Mouse (Mus musculus): ENCODE measurements around the gene Slc9a6. TPM values are rescaled to one million over a fixed set of nuclear protein-coding genes. Genes with fewer than 3 reads are reported as not detected.
A peak's percentile ranks its signal among the peaks of the same experiment; 100 is the strongest.

Gene Slc9a6
- total and polyA plus RNA-seq, 3 experiments, result 11.4 to 12.6 TPM; not detected in 1

GRCm38 (mm10) chrX:56636185-56636584, 26.6 kb downstream of the Slc9a6 start:
- no peaks in the 10 kb centered on the region for H3K36me3 ChIP-seq (ENCODE audit: control insufficient read depth in 1 of 2, insufficient read depth in 2 of 2, low read length in 2 of 2)
- no peak overlapping the region for H3K9ac ChIP-seq (ENCODE audit: control insufficient read depth, low read depth, low read length, poor library complexity, severe bottlenecking)

GRCm38 (mm10) chrX:56640066-56640465, 30.5 kb downstream of the Slc9a6 start:
- DNase-seq (ENCODE audit: low read depth, low spot score), result no peak
- no peak for TF ChIP-seq TAL1 (IDR thresholded peaks at IDR 0.05; ENCODE audit: low read length)
- no peak for TF ChIP-seq SIN3A (IDR thresholded peaks at IDR 0.05; ENCODE audit: low read length)
- TF ChIP-seq USF1 (IDR thresholded peaks at IDR 0.05; ENCODE audit: low read depth, low read length), result no peak
- no peak for TF ChIP-seq MAFK (IDR thresholded peaks at IDR 0.05; ENCODE audit: borderline replicate concordance, low read depth, low read length)
- no peak for TF ChIP-seq ZC3H11A (IDR thresholded peaks at IDR 0.05; ENCODE audit: low read depth, low read length)
- no peak for TF ChIP-seq CHD2 (IDR thresholded peaks at IDR 0.05; ENCODE audit: low read length)
- TF ChIP-seq MEF2A (IDR thresholded peaks at IDR 0.05; ENCODE audit: extremely low read depth, insufficient replicate concordance, low read depth, low read length, poor library complexity, severe bottlenecking), result no peak
- no peak for TF ChIP-seq MAX (IDR thresholded peaks at IDR 0.05; ENCODE audit: low read length)

More at GRCm38 (mm10) chrX:56636185-56636584, 26.6 kb downstream of the Slc9a6 start:
- Histone ChIP-seq H3K4me3 (ENCODE audit: control insufficient read depth in 1 of 2, insufficient read depth in 1 of 2, low read depth in 2 of 2, low read length in 2 of 2) (no peak overlapping the region), H3K27me3 (ENCODE audit: control insufficient read depth in 1 of 2, insufficient read depth in 2 of 2, low read length in 2 of 2) (no peaks in the 10 kb centered on the region), H3K9me3 (replicated peaks; ENCODE audit: insufficient read depth, low read length) (no peaks in the 10 kb centered on the region), H3K79me2 (ENCODE audit: control insufficient read depth, insufficient read depth, low read length, poor library complexity) (no peaks in the 10 kb centered on the region), H3K27ac (ENCODE audit: control insufficient read depth, low read depth, low read length) (no peak overlapping the region), H3K4me1 (ENCODE audit: control insufficient read depth in 1 of 2, insufficient read depth in 2 of 2, low read length in 2 of 2) (no peaks in the 10 kb centered on the region)
- no peak for DNase-seq (ENCODE audit: low read depth, low spot score)
- no peak for TF ChIP-seq POLR2AphosphoS2 (IDR thresholded peaks at IDR 0.05; ENCODE audit: low read length)
- no peak for TF ChIP-seq POLR2AphosphoS5 (IDR thresholded peaks at IDR 0.05; ENCODE audit: borderline replicate concordance, low read depth, low read length)
- no peak for TF ChIP-seq CTCF (IDR thresholded peaks at IDR 0.05 in 2 of 3, conservative IDR thresholded peaks at IDR 0.05 in 1 of 3; ENCODE audit: control insufficient read depth in 1 of 3, insufficient read depth in 1 of 3, low read depth in 2 of 3, low read length in 3 of 3, poor library complexity in 1 of 3, severe bottlenecking in 1 of 3)
- no peak for TF ChIP-seq NELFE (IDR thresholded peaks at IDR 0.05; ENCODE audit: low read depth, low read length)
- no peak for TF ChIP-seq POLR2A (IDR thresholded peaks at IDR 0.05; ENCODE audit: control insufficient read depth in 1 of 2, insufficient read depth in 1 of 2, low read depth in 1 of 2, low read length in 2 of 2, poor library complexity in 1 of 2)

GRCm38 (mm10) chrX:56649549-56650354, 40.2 kb downstream of the Slc9a6 start:
- no peak for TF ChIP-seq HCFC1 (IDR thresholded peaks at IDR 0.05; ENCODE audit: low read depth, low read length)
- TF ChIP-seq SMC3 (IDR thresholded peaks at IDR 0.05; ENCODE audit: low read depth, low read length), result peak; percentile 40
- TF ChIP-seq MEF2A (IDR thresholded peaks at IDR 0.05; ENCODE audit: extremely low read depth, insufficient replicate concordance, low read depth, low read length, poor library complexity, severe bottlenecking), result no peak
- TF ChIP-seq RAD21 (IDR thresholded peaks at IDR 0.05; ENCODE audit: low read depth, low read length), result peak; percentile 49
- TF ChIP-seq KAT2A (conservative IDR thresholded peaks at IDR 0.05; ENCODE audit: low read depth, low read length), result no peak
- TF ChIP-seq CTCF (IDR thresholded peaks at IDR 0.05 in 2 of 3, conservative IDR thresholded peaks at IDR 0.05 in 1 of 3; ENCODE audit: control insufficient read depth in 1 of 3, insufficient read depth in 1 of 3, low read depth in 2 of 3, low read length in 3 of 3, poor library complexity in 1 of 3, severe bottlenecking in 1 of 3), result peak in 1 of 3 experiments; percentile 58; a peak in 3 of 6 replicates
- TF ChIP-seq RCOR1 (IDR thresholded peaks at IDR 0.05; ENCODE audit: low read depth, low read length), result no peak
- no peaks in the 10 kb centered on the region for H3K9me3 ChIP-seq (replicated peaks; ENCODE audit: insufficient read depth, low read length)
- H3K27ac ChIP-seq (ENCODE audit: control insufficient read depth, low read depth, low read length), result no peak overlapping the region
- no peaks in the 10 kb centered on the region for H3K36me3 ChIP-seq (ENCODE audit: control insufficient read depth in 1 of 2, insufficient read depth in 2 of 2, low read length in 2 of 2)
- H3K79me2 ChIP-seq (ENCODE audit: control insufficient read depth, insufficient read depth, low read length, poor library complexity), result no peaks in the 10 kb centered on the region
- H3K4me3 ChIP-seq (ENCODE audit: control insufficient read depth in 1 of 2, insufficient read depth in 1 of 2, low read depth in 2 of 2, low read length in 2 of 2), result no peak overlapping the region
- H3K4me1 ChIP-seq (ENCODE audit: control insufficient read depth in 1 of 2, insufficient read depth in 2 of 2, low read length in 2 of 2), result no peaks in the 10 kb centered on the region
- no peaks in the 10 kb centered on the region for H3K27me3 ChIP-seq (ENCODE audit: control insufficient read depth in 1 of 2, insufficient read depth in 2 of 2, low read length in 2 of 2)
- peak; percentile 32 for DNase-seq (ENCODE audit: low read depth, low spot score)
- H3K9ac ChIP-seq (ENCODE audit: control insufficient read depth, low read depth, low read length, poor library complexity, severe bottlenecking), result no peak overlapping the region

More at GRCm38 (mm10) chrX:56640066-56640465, 30.5 kb downstream of the Slc9a6 start:
- no peaks in the 10 kb centered on the region for H3K36me3 ChIP-seq (ENCODE audit: control insufficient read depth in 1 of 2, insufficient read depth in 2 of 2, low read length in 2 of 2)
- H3K4me3 ChIP-seq (ENCODE audit: control insufficient read depth in 1 of 2, insufficient read depth in 1 of 2, low read depth in 2 of 2, low read length in 2 of 2), result no peak overlapping the region
- H3K9ac ChIP-seq (ENCODE audit: control insufficient read depth, low read depth, low read length, poor library complexity, severe bottlenecking), result no peak overlapping the region
- H3K79me2 ChIP-seq (ENCODE audit: control insufficient read depth, insufficient read depth, low read length, poor library complexity), result no peaks in the 10 kb centered on the region
- H3K4me1 ChIP-seq (ENCODE audit: control insufficient read depth in 1 of 2, insufficient read depth in 2 of 2, low read length in 2 of 2), result no peaks in the 10 kb centered on the region
- H3K9me3 ChIP-seq (replicated peaks; ENCODE audit: insufficient read depth, low read length), result no peaks in the 10 kb centered on the region
- H3K27me3 ChIP-seq (ENCODE audit: control insufficient read depth in 1 of 2, insufficient read depth in 2 of 2, low read length in 2 of 2), result no peaks in the 10 kb centered on the region
- no peak overlapping the region for H3K27ac ChIP-seq (ENCODE audit: control insufficient read depth, low read depth, low read length)
